ENCODE assay signal across 21 mouse cellular contexts in the genomic region with DNA sequence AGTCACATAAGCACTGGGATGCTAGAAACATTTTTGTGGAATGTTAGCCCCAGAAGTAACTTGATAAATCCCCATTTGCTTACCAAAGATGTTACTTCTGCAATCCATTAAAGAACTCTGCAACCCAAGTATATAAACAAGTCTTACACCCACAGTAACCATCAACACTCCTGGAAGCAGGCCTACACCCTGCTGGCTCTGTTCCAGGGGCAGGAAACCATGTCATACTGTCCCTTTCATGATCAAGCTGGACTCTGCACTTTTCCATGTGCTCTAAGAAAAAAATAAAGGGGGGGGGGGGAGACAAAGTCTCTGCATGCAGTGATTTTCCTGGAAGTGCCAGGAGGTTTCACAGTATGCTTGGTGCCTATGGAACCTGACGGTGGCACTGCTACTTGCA.
DNase-seq lines count a peak whose midpoint lies in the region; ATAC-seq lines count a peak whose summit lies in the region.
"Had no signal": no experiment of that assay in that cellular context is flagged by ENCODE, and none has a peak within 500 bp of the region (broad histone marks: within the 10 kb centered on the region; RNA-seq: fewer than 3 reads in every experiment).

No protein-coding gene starts in this region.

- H3K36me3 ChIP-seq in heart, embryonic 11.5 days (ENCODE audit: control insufficient read depth, insufficient read depth, low read length) = no peaks in the 10 kb centered on the region
- H3K36me3 ChIP-seq: hindbrain, embryonic 15.5 days; limb, embryonic 12.5 days; midbrain, embryonic 13.5 days had no signal

- H3K27me3 ChIP-seq in heart, embryonic 11.5 days (ENCODE audit: control insufficient read depth, insufficient read depth, low read length) = no peaks in the 10 kb centered on the region
- H3K27me3 ChIP-seq: hindbrain, embryonic 15.5 days; limb, embryonic 12.5 days; midbrain, embryonic 13.5 days; Patski had no signal

- peak; percentile 85 for DNase-seq in heart, adult 11 months
- DNase-seq in kidney, adult 9 months = peak; percentile 30
- DNase-seq in kidney, adult 11 months = no peak
- peak; percentile 32 for DNase-seq in lung, postnatal 10 days
- DNase-seq in lung, postnatal 25 days (ENCODE audit: low spot score) = no peak
- DNase-seq in spleen, postnatal 10 days (ENCODE audit: low spot score in 2 of 2) = no peak
- DNase-seq: adrenal gland, adult 2 months; cerebellum, adult 8-10 months; gastrocnemius, adult 2 months; liver, postnatal 0 days; lung, postnatal 14 days; right cerebral cortex, postnatal 14 days had no signal

- no peaks in the 10 kb centered on the region for H3K4me1 ChIP-seq in heart, embryonic 11.5 days (ENCODE audit: control insufficient read depth, insufficient read depth, low read length)
- H3K4me1 ChIP-seq: hindbrain, embryonic 15.5 days; limb, embryonic 12.5 days; megakaryocyte, embryonic 14.5 days; midbrain, embryonic 13.5 days had no signal

- no peak for ATAC-seq in heart, embryonic 11.5 days (replicated peaks; ENCODE audit: insufficient number of reproducible peaks, low FRiP score, low TSS enrichment)
- ATAC-seq: forebrain, embryonic 14.5 days; liver, postnatal 0 days; midbrain, embryonic 13.5 days; Patski had no signal

- no peak overlapping the region for H3K4me3 ChIP-seq in heart, embryonic 11.5 days (ENCODE audit: low read depth, low read length)
- H3K4me3 ChIP-seq: gastrocnemius, adult 2 months; hindbrain, embryonic 15.5 days; layer of hippocampus, adult 2 months; limb, embryonic 12.5 days; megakaryocyte, embryonic 14.5 days; midbrain, embryonic 13.5 days had no signal

- H3K27ac ChIP-seq in heart, embryonic 11.5 days (ENCODE audit: low read depth, low read length) = no peak overlapping the region
- H3K27ac ChIP-seq: gastrocnemius, adult 2 months; hindbrain, embryonic 15.5 days; layer of hippocampus, adult 2 months; limb, embryonic 12.5 days; midbrain, embryonic 13.5 days had no signal

- H3K9me3 ChIP-seq in heart, embryonic 11.5 days (replicated peaks; ENCODE audit: control insufficient read depth, low read length) = no peaks in the 10 kb centered on the region
- H3K9me3 ChIP-seq: hindbrain, embryonic 15.5 days; limb, embryonic 12.5 days; midbrain, embryonic 13.5 days had no signal

- no peak overlapping the region for H3K4me2 ChIP-seq in heart, embryonic 11.5 days
- H3K4me2 ChIP-seq: hindbrain, embryonic 15.5 days; limb, embryonic 12.5 days; liver, embryonic 11.5 days; midbrain, embryonic 13.5 days had no signal

- WGBS in heart, embryonic 11.5 days (ENCODE audit: insufficient replicate concordance) = 71% methylated on average over 1 of the region's 1 CpGs

- H3K9ac ChIP-seq in heart, embryonic 11.5 days (ENCODE audit: low read depth, low read length) = no peak overlapping the region
- H3K9ac ChIP-seq: hindbrain, embryonic 15.5 days; limb, embryonic 12.5 days; liver, postnatal 0 days; midbrain, embryonic 13.5 days had no signal

Comparison
In these comparisons a context has a peak if more than half of its experiments do, and no peak if none do; other contexts are left out.
1. DNase-seq: peak in heart, adult 11 months (single experiment), kidney, adult 9 months (single experiment) and lung, postnatal 10 days (single experiment); none in kidney, adult 11 months (single experiment), lung, postnatal 25 days (single experiment) and spleen, postnatal 10 days (0 of 2).